Mouse (Mus musculus) midbrain, embryonic 13.5 days (tissue): ENCODE measurements around the gene Olfr1564. TPM values are rescaled to one million over a fixed set of nuclear protein-coding genes. Genes with fewer than 3 reads are reported as not detected.
"Not testable (repeated sequence)": the region's sequence is repeated elsewhere in the genome, so short reads cannot be mapped to it uniquely, and the experiment has no call there.

Experiments
- ATAC-seq: fragments of 200-750 bp; cut with Nextera tagmentation; 2 replicates; pipeline ENCODE4 v1.8.0; 2017; ENCODE audit warnings: mild to moderate bottlenecking, moderate TSS enrichment, moderate library complexity
- H3K27ac ChIP-seq: fragments of 300-500 bp; sonication (generic); 2 replicates; pipeline ENCODE4 v1.5.1; 2015; ENCODE audit warnings: inconsistent platforms, mild to moderate bottlenecking, moderate library complexity
- H3K27me3 ChIP-seq: fragments of 300-500 bp; sonication (generic); 2 replicates; pipeline ENCODE4 v1.6.1; 2015; ENCODE audit warnings: mild to moderate bottlenecking, inconsistent platforms
- H3K36me3 ChIP-seq: fragments of 300-500 bp; sonication (generic); 2 replicates; pipeline ENCODE4 v1.6.1; 2015; ENCODE audit warnings: mild to moderate bottlenecking, inconsistent platforms
- H3K4me1 ChIP-seq: fragments of 300-500 bp; sonication (generic); replicated peaks from 2 replicates; pipeline ENCODE4 v1.6.1; 2015; ENCODE audit warnings: inconsistent platforms
- H3K4me2 ChIP-seq: fragments of 300-500 bp; sonication (generic); replicated peaks from 2 replicates; pipeline ENCODE4 v1.6.1; 2015; ENCODE audit warnings: moderate library complexity, mild to moderate bottlenecking, inconsistent platforms
- H3K4me3 ChIP-seq: fragments of 300-500 bp; sonication (generic); replicated peaks from 2 replicates; pipeline ENCODE4 v1.5.1; 2015; ENCODE audit warnings: mild to moderate bottlenecking, inconsistent platforms
- H3K9ac ChIP-seq: fragments of 300-500 bp; sonication (generic); replicated peaks from 2 replicates; pipeline ENCODE4 v1.6.1; 2015; ENCODE audit warnings: mild to moderate bottlenecking, inconsistent platforms
- H3K9me3 ChIP-seq: fragments of 300-500 bp; sonication (generic); 2 replicates; pipeline ENCODE4 v1.6.1; 2016; ENCODE audit warnings: mild to moderate bottlenecking, inconsistent platforms
- WGBS: fragments of 180-500 bp; shearing (Covaris S2); methylation state at CpG from one replicate; pipeline ENCODE4 v1.1.7; 2015; 5-methylcytosine and 5-hydroxymethylcytosine counted together
- polyA plus RNA-seq: library from polyadenylated mRNA; unstranded; fragments of >200 nt; fragmentation: Nextera tagmentation; extraction: Ambion mirVana; gene quantifications from 2 replicates; pipeline ENCODE4 v1.2.1, GENCODE M21; 2015

Olfr1564 gene
- not detected in 2 replicates for polyA plus RNA-seq

- no peak for ATAC-seq
Measured at GRCm38 (mm10) chr17:33221590-33221989, at the start of gene Olfr1564. Gene Olfr1564, minus strand, starts transcription at chr17:33221690.

GRCm38 (mm10) chr17:33268907-33269306 lies 47.4 kb upstream of the Olfr1564 start:
- WGBS, result 88% methylated on average over 9 of the region's 9 CpGs
- no peaks in the 10 kb centered on the region for H3K4me1 ChIP-seq
- H3K36me3 ChIP-seq, result no peaks in the 10 kb centered on the region
- H3K9ac ChIP-seq, result no peak overlapping the region
- no peak overlapping the region for H3K27ac ChIP-seq
- no peak overlapping the region for H3K4me2 ChIP-seq
- no peaks in the 10 kb centered on the region for H3K9me3 ChIP-seq
- no peak for ATAC-seq
- no peak overlapping the region for H3K4me3 ChIP-seq
- H3K27me3 ChIP-seq, result peaks cover 6% of the 10 kb centered on the region; the same call in 1 of the 2 replicates

More at GRCm38 (mm10) chr17:33221590-33221989, at the start of gene Olfr1564:
- Histone ChIP-seq H3K4me3 (no peak within 1 kb of the TSS), H3K4me1 (no peaks in the 10 kb centered on the region), H3K27me3 (no peaks in the 10 kb centered on the region), H3K4me2 (no peak within 1 kb of the TSS), H3K9ac (no peak within 1 kb of the TSS), H3K27ac (no peak within 1 kb of the TSS), H3K36me3 (no peaks in the 10 kb centered on the region), H3K9me3 (peaks cover 15% of the 10 kb centered on the region; the same call in 1 of the 2 replicates)
- 82% methylated on average over 2 of the region's 2 CpGs for WGBS

GRCm38 (mm10) chr17:33264376-33264775 lies 42.9 kb upstream of the Olfr1564 start, which contains the start of gene Olfr63:
Gene Olfr63, plus strand, starts transcription at chr17:33264676.
- Histone ChIP-seq H3K27ac (no peak within 1 kb of the TSS), H3K4me2 (no peak within 1 kb of the TSS), H3K4me3 (no peak within 1 kb of the TSS), H3K27me3 (peaks cover 6% of the 10 kb centered on the region; the same call in 1 of the 2 replicates), H3K36me3 (no peaks in the 10 kb centered on the region), H3K4me1 (no peaks in the 10 kb centered on the region), H3K9me3 (no peaks in the 10 kb centered on the region), H3K9ac (no peak within 1 kb of the TSS)
- ATAC-seq, result no peak
- WGBS, result 74% methylated on average over 1 of the region's 1 CpGs

GRCm38 (mm10) chr17:33255319-33255657 lies 33.8 kb upstream of the Olfr1564 start:
- not testable (repeated sequence) for H3K4me2 ChIP-seq, H3K4me3 ChIP-seq, H3K27me3 ChIP-seq, H3K9ac ChIP-seq, H3K36me3 ChIP-seq, H3K27ac ChIP-seq, H3K4me1 ChIP-seq, H3K9me3 ChIP-seq, ATAC-seq
- WGBS, result no CpG with 5 or more reads among the region's 2 CpGs

GRCm38 (mm10) chr17:33254530-33255318 lies 33.2 kb upstream of the Olfr1564 start, which contains the start of gene Zfp955a:
Gene Zfp955a, minus strand, starts transcription at chr17:33255145.
- 50% methylated on average over 1 of the region's 34 CpGs for WGBS
- not testable (repeated sequence) for H3K9me3 ChIP-seq, H3K4me3 ChIP-seq

GRCm38 (mm10) chr17:33236646-33237045 lies 15.2 kb upstream of the Olfr1564 start:
- not testable (repeated sequence) for H3K4me1 ChIP-seq, H3K9ac ChIP-seq, H3K27ac ChIP-seq, H3K4me2 ChIP-seq, H3K4me3 ChIP-seq, H3K27me3 ChIP-seq, ATAC-seq
- Histone ChIP-seq H3K9me3 (peaks cover 17% of the 10 kb centered on the region), H3K36me3 (peaks cover 21% of the 10 kb centered on the region)
- WGBS, result 98% methylated on average over 1 of the region's 1 CpGs

More at GRCm38 (mm10) chr17:33254530-33255318, 33.2 kb upstream of the Olfr1564 start, which contains the start of gene Zfp955a:
- not testable (repeated sequence) for H3K27ac ChIP-seq, H3K27me3 ChIP-seq, H3K36me3 ChIP-seq, H3K4me1 ChIP-seq, H3K9ac ChIP-seq
- ATAC-seq, result peak; percentile 99
- peak within 1 kb of the TSS; percentile 30; the same call in 1 of the 2 replicates for H3K4me2 ChIP-seq

GRCm38 (mm10) chr17:33191002-33191401 lies 30.5 kb downstream of the Olfr1564 start, which contains the start of gene Olfr239:
Gene Olfr239, plus strand, starts transcription at chr17:33191302.
- WGBS, result no CpG with 5 or more reads among the region's 2 CpGs
- not testable (repeated sequence) for H3K4me1 ChIP-seq, H3K9me3 ChIP-seq, H3K36me3 ChIP-seq, ATAC-seq, H3K4me2 ChIP-seq, H3K4me3 ChIP-seq, H3K9ac ChIP-seq, H3K27me3 ChIP-seq, H3K27ac ChIP-seq

- not testable (repeated sequence) for H3K27ac ChIP-seq
- WGBS, result 86% methylated on average over 1 of the region's 1 CpGs
Measured at GRCm38 (mm10) chr17:33168147-33168546, 53.3 kb downstream of the Olfr1564 start, which contains the start of gene Olfr55. Gene Olfr55, plus strand, starts transcription at chr17:33168447.

More at GRCm38 (mm10) chr17:33168147-33168546, 53.3 kb downstream of the Olfr1564 start, which contains the start of gene Olfr55:
- not testable (repeated sequence) for H3K9me3 ChIP-seq, H3K4me2 ChIP-seq, H3K4me3 ChIP-seq, H3K36me3 ChIP-seq, H3K27me3 ChIP-seq, H3K9ac ChIP-seq, H3K4me1 ChIP-seq, ATAC-seq

Other genes with a start within 250 kb of the Olfr1564 start
- gene Zfp952, start 228.6 kb downstream of the Olfr1564 start, polyA plus RNA-seq, result 22.8 and 23.4 TPM in 2 replicates
- 28.7 and 30.6 TPM in 2 replicates for gene Zfp763, start 188.3 kb downstream of the Olfr1564 start, polyA plus RNA-seq
- not detected in 2 replicates for gene 4921501E09Rik, start 153.6 kb downstream of the Olfr1564 start, polyA plus RNA-seq
- gene Zfp563, start 132.4 kb downstream of the Olfr1564 start, polyA plus RNA-seq, result 21.6 and 23.4 TPM in 2 replicates
- gene Morc2b, start 82.0 kb downstream of the Olfr1564 start, polyA plus RNA-seq, result 0.23 and 0.44 TPM in 2 replicates
- 0.03 and 0.04 TPM in 2 replicates for gene Olfr55, start 53.2 kb downstream of the Olfr1564 start, polyA plus RNA-seq
- gene Olfr239, start 30.4 kb downstream of the Olfr1564 start, polyA plus RNA-seq, result not detected in 2 replicates
- gene Zfp955a, start 33.5 kb upstream of the Olfr1564 start, polyA plus RNA-seq, result 25.0 and 26.4 TPM in 2 replicates
- gene Olfr63, start 43.0 kb upstream of the Olfr1564 start, polyA plus RNA-seq, result 0.04 TPM in 1 of 2 replicates, not detected in the other
- 17.6 and 19.6 TPM in 2 replicates for gene Zfp955b, start 67.9 kb upstream of the Olfr1564 start, polyA plus RNA-seq
- 15.6 and 16.9 TPM in 2 replicates for gene Zfp81, start 137.2 kb upstream of the Olfr1564 start, polyA plus RNA-seq
- 19.5 and 20.5 TPM in 2 replicates for gene Zfp101, start 173.0 kb upstream of the Olfr1564 start, polyA plus RNA-seq
- not detected in 2 replicates for gene Actl9, start 211.2 kb upstream of the Olfr1564 start, polyA plus RNA-seq